Mouse (Mus musculus) brain, embryonic 14.5 days (tissue): ENCODE measurements around the gene Unc119.

Experiments used
- CTCF ChIP-seq: fragments of 200-500 bp; IDR thresholded peaks from 2 replicates; pipeline ENCODE4 v1.5.1; 2012; ENCODE audit warnings: inconsistent platforms, mild to moderate bottlenecking, moderate library complexity, borderline replicate concordance; ENCODE audit not compliant: insufficient read depth, insufficient read length; ENCODE audit errors: extremely low read depth
- POLR2A ChIP-seq: fragments of 200-500 bp; IDR thresholded peaks from 2 replicates; pipeline ENCODE4 v1.6.1; 2012; ENCODE audit warnings: mild to moderate bottlenecking, inconsistent platforms, borderline replicate concordance; ENCODE audit not compliant: poor library complexity, insufficient read depth, insufficient read length, severe bottlenecking; ENCODE audit errors: extremely low read depth

DNA sequence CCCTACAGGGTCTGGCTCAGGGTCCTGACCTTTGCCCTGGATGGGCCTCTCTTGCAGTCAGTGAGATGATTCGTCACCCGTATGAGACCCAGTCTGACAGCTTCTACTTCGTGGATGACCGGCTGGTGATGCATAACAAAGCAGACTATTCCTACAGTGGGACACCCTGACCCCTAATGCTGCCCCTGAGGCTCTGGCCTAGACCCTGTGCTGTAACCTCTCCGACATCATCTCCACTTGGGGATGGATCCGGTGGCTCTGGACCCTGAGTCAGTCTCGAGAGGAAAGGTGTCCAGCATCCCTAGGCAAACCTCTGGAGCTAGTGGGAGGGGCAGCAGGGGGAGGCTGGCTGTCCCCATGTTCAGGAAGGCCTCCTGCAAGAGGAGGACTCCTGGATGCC is 5.2 kb downstream of the Unc119 start:
- no peak for TF ChIP-seq CTCF
- TF ChIP-seq POLR2A = no peak
